Mouse (Mus musculus): ENCODE measurements around the gene Gm21060.
A peak's percentile ranks its signal among the peaks of the same experiment; 100 is the strongest.
"Not testable (repeated sequence)": the region's sequence is repeated elsewhere in the genome, so short reads cannot be mapped to it uniquely, and the experiment has no call there.

Gm21060 gene

GRCm38 (mm10) chr19:61296969-61297368 lies at the start of gene Gm21060:
Gene Gm21060 (minus strand): TSS chr19:61297069.
- no peak for DNase-seq (ENCODE audit: low read depth in 2 of 2, low spot score in 2 of 2)

- not testable (repeated sequence) for DNase-seq (ENCODE audit: low read depth in 2 of 2, low spot score in 2 of 2)
These were observed 24.0 kb upstream of the Gm21060 start for GRCm38 (mm10) chr19:61320844-61321243.

- not testable (repeated sequence) for DNase-seq (ENCODE audit: low read depth in 2 of 2, low spot score in 2 of 2)
These were observed 16.3 kb upstream of the Gm21060 start for GRCm38 (mm10) chr19:61313185-61313584.

GRCm38 (mm10) chr19:61312400-61312799 lies 15.5 kb upstream of the Gm21060 start:
- not testable (repeated sequence) for DNase-seq (ENCODE audit: low read depth in 2 of 2, low spot score in 2 of 2)

GRCm38 (mm10) chr19:61308083-61308482 lies 11.2 kb upstream of the Gm21060 start:
- DNase-seq (ENCODE audit: low read depth in 2 of 2, low spot score in 2 of 2) = not testable (repeated sequence)

- DNase-seq (ENCODE audit: low read depth in 2 of 2, low spot score in 2 of 2) = not testable (repeated sequence)
These were observed 11.8 kb downstream of the Gm21060 start for GRCm38 (mm10) chr19:61285033-61285432.

GRCm38 (mm10) chr19:61283581-61283980 lies 13.3 kb downstream of the Gm21060 start:
- DNase-seq (ENCODE audit: low read depth in 2 of 2, low spot score in 2 of 2) = no peak

- DNase-seq (ENCODE audit: low read depth in 2 of 2, low spot score in 2 of 2) = no peak
These were observed 21.4 kb downstream of the Gm21060 start for GRCm38 (mm10) chr19:61275446-61275845.

GRCm38 (mm10) chr19:61269141-61269540 lies 27.7 kb downstream of the Gm21060 start:
- DNase-seq (ENCODE audit: low read depth in 2 of 2, low spot score in 2 of 2) = not testable (repeated sequence)

GRCm38 (mm10) chr19:61267141-61267540 lies 29.7 kb downstream of the Gm21060 start:
- DNase-seq (ENCODE audit: low read depth in 2 of 2, low spot score in 2 of 2) = peak in 1 of 2 experiments; percentile 8

- DNase-seq (ENCODE audit: low read depth in 2 of 2, low spot score in 2 of 2) = peak; percentile 16 to 50
These were observed 30.2 kb downstream of the Gm21060 start for GRCm38 (mm10) chr19:61266651-61267050.

GRCm38 (mm10) chr19:61266246-61266615 lies 30.6 kb downstream of the Gm21060 start:
- peak; percentile 44 to 52 for DNase-seq (ENCODE audit: low read depth in 2 of 2, low spot score in 2 of 2)

- peak; percentile 43 to 66 for DNase-seq (ENCODE audit: low read depth in 2 of 2, low spot score in 2 of 2)
These were observed 31.3 kb downstream of the Gm21060 start for GRCm38 (mm10) chr19:61265349-61266245.

GRCm38 (mm10) chr19:61264933-61265332 lies 31.9 kb downstream of the Gm21060 start:
- DNase-seq (ENCODE audit: low read depth in 2 of 2, low spot score in 2 of 2) = no peak

- DNase-seq (ENCODE audit: low read depth in 2 of 2, low spot score in 2 of 2) = no peak
These were observed 32.6 kb downstream of the Gm21060 start for GRCm38 (mm10) chr19:61264227-61264626.

GRCm38 (mm10) chr19:61261241-61261640 lies 35.6 kb downstream of the Gm21060 start:
- DNase-seq (ENCODE audit: low read depth in 2 of 2, low spot score in 2 of 2) = no peak

GRCm38 (mm10) chr19:61257733-61258132 lies 39.1 kb downstream of the Gm21060 start:
- no peak for DNase-seq (ENCODE audit: low read depth in 2 of 2, low spot score in 2 of 2)

- DNase-seq (ENCODE audit: low read depth in 2 of 2, low spot score in 2 of 2) = no peak
These were observed 40.5 kb downstream of the Gm21060 start for GRCm38 (mm10) chr19:61256166-61256887.

GRCm38 (mm10) chr19:61247334-61247733 lies 49.5 kb downstream of the Gm21060 start:
- DNase-seq (ENCODE audit: low read depth in 2 of 2, low spot score in 2 of 2) = not testable (repeated sequence)

Measured in CD8-positive naive resting alpha-beta T cell, adult 2 months (primary cell).